Mouse (Mus musculus): ENCODE measurements around the gene Ifnar2. TPM values are rescaled to one million over a fixed set of nuclear protein-coding genes. Genes with fewer than 3 reads are reported as not detected.
A peak's percentile ranks its signal among the peaks of the same experiment; 100 is the strongest.

Ifnar2 gene
- total and polyA plus RNA-seq, 3 experiments: 31.2 to 39.9 (median 36.0) TPM

DNA sequence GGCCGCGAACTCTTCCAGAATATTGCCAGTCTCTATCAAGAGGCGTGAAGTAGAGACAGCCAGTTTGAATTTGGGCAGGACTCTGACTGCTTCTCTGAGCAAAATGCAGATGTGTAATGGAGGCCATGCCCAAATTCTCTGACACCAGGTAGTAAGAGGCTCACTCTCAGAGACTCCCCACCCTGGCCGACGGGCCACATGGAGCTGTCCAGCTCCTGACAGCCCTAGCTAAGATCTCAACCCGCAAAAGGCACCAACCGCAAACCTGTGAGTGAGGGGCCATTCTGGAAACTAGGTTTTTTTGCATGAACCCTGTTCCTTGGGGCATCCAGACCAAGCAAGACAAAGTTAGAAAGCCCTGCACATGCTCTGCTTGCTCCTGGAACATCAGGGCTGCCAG, 39.7 kb upstream of the Ifnar2 start:
- no peak overlapping the region for H3K4me3 ChIP-seq
- intact Hi-C loops (cut with DNase I): no loop called here
- peaks cover 3% of the 10 kb centered on the region; the same call in 1 of the 2 replicates for H3K27me3 ChIP-seq (ENCODE audit: control insufficient read depth, insufficient read depth, low read length)
- no peak for DNase-seq
- H3K4me1 ChIP-seq (ENCODE audit: control insufficient read depth, insufficient read depth, low read length): no peaks in the 10 kb centered on the region
- WGBS: 46% methylated on average over 7 of the region's 7 CpGs
- no peak overlapping the region for H3K27ac ChIP-seq
- H3K36me3 ChIP-seq (ENCODE audit: control insufficient read depth, insufficient read depth, low read length): no peaks in the 10 kb centered on the region
- H3K9ac ChIP-seq (ENCODE audit: low read depth, low read length): no peak overlapping the region
- no peak for TF ChIP-seq EP300 (IDR thresholded peaks at IDR 0.05; ENCODE audit: insufficient read depth, low read depth, low read length)
- TF ChIP-seq CTCF (IDR thresholded peaks at IDR 0.05): no peak
- H3K79me2 ChIP-seq (replicated peaks; ENCODE audit: control insufficient read depth, insufficient read depth, low read length): no peaks in the 10 kb centered on the region

DNA sequence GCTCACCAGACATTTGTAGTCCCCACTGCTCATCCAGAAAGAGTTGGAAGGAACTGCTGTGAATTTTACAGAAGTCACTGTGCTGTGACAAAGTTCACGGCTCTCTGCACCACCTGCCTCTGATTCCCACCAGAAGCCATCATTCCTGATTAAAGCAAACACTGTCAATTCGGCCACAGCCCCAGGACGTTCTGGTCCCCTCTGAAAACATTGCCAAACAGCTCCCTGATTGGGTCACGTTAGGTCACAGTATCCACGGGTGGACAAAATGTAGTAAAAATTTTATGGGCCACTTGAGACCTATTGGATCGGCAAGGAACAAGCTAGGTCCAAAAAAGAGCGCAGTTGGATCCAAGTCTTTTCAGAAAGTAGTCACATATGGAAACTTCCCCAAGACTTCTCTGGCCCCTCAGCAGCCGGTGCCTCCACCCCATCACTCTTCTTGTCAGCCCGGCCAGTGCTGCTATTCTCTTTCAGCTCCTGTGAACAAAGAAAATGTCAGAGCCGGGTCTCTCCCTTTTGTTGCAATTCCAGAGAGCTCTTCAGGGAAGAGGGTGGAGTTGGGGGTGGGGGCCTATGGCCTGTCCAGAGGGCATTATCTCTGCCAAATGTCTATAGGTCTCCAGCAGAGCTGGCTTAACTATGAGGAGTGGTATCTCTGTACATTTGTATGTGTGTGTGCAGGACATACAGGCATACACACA, 38.2 kb upstream of the Ifnar2 start:
- WGBS: 51% methylated on average over 10 of the region's 10 CpGs
- Histone ChIP-seq H3K4me3 (no peak overlapping the region), H3K27me3 (ENCODE audit: control insufficient read depth, insufficient read depth, low read length) (no peaks in the 10 kb centered on the region), H3K9ac (ENCODE audit: low read depth, low read length) (no peak overlapping the region), H3K4me1 (ENCODE audit: control insufficient read depth, insufficient read depth, low read length) (no peaks in the 10 kb centered on the region), H3K36me3 (ENCODE audit: control insufficient read depth, insufficient read depth, low read length) (no peaks in the 10 kb centered on the region), H3K27ac (no peak overlapping the region), H3K79me2 (replicated peaks; ENCODE audit: control insufficient read depth, insufficient read depth, low read length) (no peaks in the 10 kb centered on the region)
- DNase-seq: no peak
- TF ChIP-seq EP300 (IDR thresholded peaks at IDR 0.05; ENCODE audit: insufficient read depth, low read depth, low read length) (no peak), POLR2A (IDR thresholded peaks at IDR 0.05; ENCODE audit: insufficient read depth, low read depth, low read length) (no peak), CTCF (IDR thresholded peaks at IDR 0.05) (no peak)
- intact Hi-C loops (cut with DNase I): no loop called here

GRCm38 (mm10) chr16:91336753-91337152, 35.8 kb upstream of the Ifnar2 start:
- H3K36me3 ChIP-seq (ENCODE audit: control insufficient read depth, insufficient read depth, low read length): no peaks in the 10 kb centered on the region
- DNase-seq: no peak
- no peaks in the 10 kb centered on the region for H3K4me1 ChIP-seq (ENCODE audit: control insufficient read depth, insufficient read depth, low read length)
- H3K79me2 ChIP-seq (replicated peaks; ENCODE audit: control insufficient read depth, insufficient read depth, low read length): no peaks in the 10 kb centered on the region
- no peak overlapping the region for H3K9ac ChIP-seq (ENCODE audit: low read depth, low read length)
- intact Hi-C loops (cut with DNase I): no loop called here
- no peaks in the 10 kb centered on the region for H3K27me3 ChIP-seq (ENCODE audit: control insufficient read depth, insufficient read depth, low read length)
- no peak for TF ChIP-seq POLR2A (IDR thresholded peaks at IDR 0.05; ENCODE audit: insufficient read depth, low read depth, low read length)
- no peak for TF ChIP-seq CTCF (IDR thresholded peaks at IDR 0.05)
- H3K4me3 ChIP-seq: no peak overlapping the region
- WGBS: 65% methylated on average over 4 of the region's 4 CpGs
- no peak overlapping the region for H3K27ac ChIP-seq

DNA sequence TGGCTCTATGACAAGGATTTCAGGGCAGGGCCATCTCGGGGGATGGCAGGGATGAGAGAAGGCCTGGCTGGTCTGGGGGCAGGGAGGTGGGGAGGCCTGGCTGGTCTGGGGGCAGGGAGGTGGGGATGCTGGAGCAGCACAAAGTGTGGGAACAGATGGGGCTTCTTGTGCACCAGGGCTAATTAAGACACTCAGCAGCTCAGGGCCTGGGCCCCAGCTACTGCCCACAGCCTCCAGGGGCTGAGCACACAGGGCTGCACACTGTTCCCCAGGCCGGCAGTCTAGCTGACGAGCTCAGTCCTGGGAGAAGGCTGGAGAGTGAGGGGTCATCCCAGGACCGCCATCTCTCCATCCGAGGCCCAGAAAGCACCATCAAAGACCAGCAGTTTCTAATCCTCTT, 35.1 kb upstream of the Ifnar2 start:
- no peak for TF ChIP-seq POLR2A (IDR thresholded peaks at IDR 0.05; ENCODE audit: insufficient read depth, low read depth, low read length)
- TF ChIP-seq CTCF (IDR thresholded peaks at IDR 0.05): no peak
- TF ChIP-seq EP300 (IDR thresholded peaks at IDR 0.05; ENCODE audit: insufficient read depth, low read depth, low read length): no peak
- DNase-seq: no peak
- WGBS: 75% methylated on average over 5 of the region's 5 CpGs
- Histone ChIP-seq H3K9ac (ENCODE audit: low read depth, low read length) (no peak overlapping the region), H3K36me3 (ENCODE audit: control insufficient read depth, insufficient read depth, low read length) (no peaks in the 10 kb centered on the region), H3K27me3 (ENCODE audit: control insufficient read depth, insufficient read depth, low read length) (no peaks in the 10 kb centered on the region), H3K79me2 (replicated peaks; ENCODE audit: control insufficient read depth, insufficient read depth, low read length) (no peaks in the 10 kb centered on the region), H3K27ac (no peak overlapping the region), H3K4me3 (no peak overlapping the region), H3K4me1 (ENCODE audit: control insufficient read depth, insufficient read depth, low read length) (no peaks in the 10 kb centered on the region)
- intact Hi-C loops (cut with DNase I): no loop called here

GRCm38 (mm10) chr16:91346491-91346890, 26.1 kb upstream of the Ifnar2 start:
- Histone ChIP-seq H3K27ac (no peak overlapping the region), H3K9ac (ENCODE audit: low read depth, low read length) (no peak overlapping the region), H3K36me3 (ENCODE audit: control insufficient read depth, insufficient read depth, low read length) (no peaks in the 10 kb centered on the region), H3K4me1 (ENCODE audit: control insufficient read depth, insufficient read depth, low read length) (no peaks in the 10 kb centered on the region), H3K27me3 (ENCODE audit: control insufficient read depth, insufficient read depth, low read length) (peaks cover 1% of the 10 kb centered on the region; the same call in 1 of the 2 replicates), H3K79me2 (replicated peaks; ENCODE audit: control insufficient read depth, insufficient read depth, low read length) (no peaks in the 10 kb centered on the region), H3K4me3 (no peak overlapping the region)
- intact Hi-C loops (cut with DNase I): no loop called here
- WGBS: 76% methylated on average over 9 of the region's 9 CpGs
- TF ChIP-seq EP300 (IDR thresholded peaks at IDR 0.05; ENCODE audit: insufficient read depth, low read depth, low read length): no peak
- TF ChIP-seq POLR2A (IDR thresholded peaks at IDR 0.05; ENCODE audit: insufficient read depth, low read depth, low read length): no peak
- TF ChIP-seq CTCF (IDR thresholded peaks at IDR 0.05): no peak
- DNase-seq: no peak

- peaks cover 1% of the 10 kb centered on the region; the same call in 1 of the 2 replicates for H3K27me3 ChIP-seq (ENCODE audit: control insufficient read depth, insufficient read depth, low read length)
- TF ChIP-seq POLR2A (IDR thresholded peaks at IDR 0.05; ENCODE audit: insufficient read depth, low read depth, low read length): no peak
- TF ChIP-seq CTCF (IDR thresholded peaks at IDR 0.05): no peak
- TF ChIP-seq EP300 (IDR thresholded peaks at IDR 0.05; ENCODE audit: insufficient read depth, low read depth, low read length): no peak
- peak overlapping the region; percentile 47 for H3K27ac ChIP-seq
- no peaks in the 10 kb centered on the region for H3K36me3 ChIP-seq (ENCODE audit: control insufficient read depth, insufficient read depth, low read length)
- WGBS: 66% methylated on average over 20 of the region's 20 CpGs
- intact Hi-C loops (cut with DNase I): no loop called here
- no peak overlapping the region for H3K4me3 ChIP-seq
- H3K79me2 ChIP-seq (replicated peaks; ENCODE audit: control insufficient read depth, insufficient read depth, low read length): no peaks in the 10 kb centered on the region
- peak in 1 of 2 experiments; percentile 24 for DNase-seq
- no peaks in the 10 kb centered on the region for H3K4me1 ChIP-seq (ENCODE audit: control insufficient read depth, insufficient read depth, low read length)
- H3K9ac ChIP-seq (ENCODE audit: low read depth, low read length): no peak overlapping the region
Measured at GRCm38 (mm10) chr16:91347491-91348263, 24.9 kb upstream of the Ifnar2 start.

Data from heart, adult 2 months (tissue).